Mouse (Mus musculus) megakaryocyte, embryonic 14.5 days (primary cell): ENCODE results near the gene Klk1b1. TPM values are rescaled to one million over a fixed set of nuclear protein-coding genes. Genes with fewer than 3 reads are reported as not detected.
"Not testable (repeated sequence)": the region's sequence is repeated elsewhere in the genome, so short reads cannot be mapped to it uniquely, and the experiment has no call there.

Source experiments
- H3K27me3 ChIP-seq: replicated peaks from 2 replicates; pipeline ENCODE3; 2012; ENCODE audit warnings: inconsistent platforms
- H3K36me3 ChIP-seq: replicated peaks from 2 replicates; pipeline ENCODE3; 2012; ENCODE audit warnings: low read length, inconsistent platforms, mixed read lengths
- H3K4me1 ChIP-seq: 2 replicates; pipeline ENCODE4 v1.6.1; 2012; ENCODE audit warnings: inconsistent platforms
- H3K4me3 ChIP-seq: replicated peaks from 2 replicates; pipeline ENCODE3; 2012; ENCODE audit warnings: moderate library complexity, mild to moderate bottlenecking, inconsistent platforms
- H3K9me3 ChIP-seq: 2 replicates; pipeline ENCODE4 v1.6.1; 2012; ENCODE audit warnings: inconsistent platforms
- FLI1 ChIP-seq: IDR thresholded peaks from 2 replicates; pipeline ENCODE4 v1.6.1; 2012; ENCODE audit warnings: low read length, inconsistent platforms, mixed read lengths
- GATA1 ChIP-seq: IDR thresholded peaks from 3 replicates; pipeline ENCODE4 v1.6.1; 2012; ENCODE audit warnings: mixed read lengths, low read length, inconsistent platforms, borderline replicate concordance
- polyA plus RNA-seq: library from polyadenylated mRNA; stranded (reverse); fragments of >175 nt; gene quantifications from 2 replicates; pipeline ENCODE4 v1.2.3, GENCODE M21; 2012; ENCODE audit warnings: low replicate concordance; ENCODE audit not compliant: insufficient read depth

Klk1b1 gene
- polyA plus RNA-seq, 1 experiment, result not detected

DNA sequence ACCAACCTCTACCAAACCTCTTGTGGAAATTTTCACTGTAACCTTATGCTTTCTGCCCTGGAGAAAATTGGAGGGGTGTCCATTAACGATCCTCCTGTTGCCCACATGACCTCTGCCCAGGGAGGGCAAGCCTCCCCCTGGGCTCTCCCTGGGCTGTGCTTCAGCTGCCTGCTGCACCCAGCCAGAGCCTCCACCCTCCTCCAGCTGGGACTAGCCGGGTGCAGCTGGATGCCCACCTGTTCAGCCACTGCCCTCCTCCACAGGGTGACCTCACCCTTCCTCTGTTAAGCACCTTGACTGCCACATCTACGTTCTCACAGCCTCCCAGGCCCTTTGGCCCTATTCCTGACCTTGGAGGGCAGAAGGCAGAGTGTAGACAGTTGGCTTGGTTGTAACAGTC lies 31.8 kb upstream of the Klk1b1 start:
- peaks cover 5% of the 10 kb centered on the region for H3K27me3 ChIP-seq
- no peaks in the 10 kb centered on the region for H3K4me1 ChIP-seq
- H3K4me3 ChIP-seq, result no peak overlapping the region
- no peaks in the 10 kb centered on the region for H3K9me3 ChIP-seq
- TF ChIP-seq FLI1 (no peak), GATA1 (no peak)
- no peaks in the 10 kb centered on the region for H3K36me3 ChIP-seq

- no peaks in the 10 kb centered on the region for H3K9me3 ChIP-seq
- H3K4me1 ChIP-seq, result no peaks in the 10 kb centered on the region
Observed at GRCm38 (mm10) chr7:43936551-43936950, 30.0 kb upstream of the Klk1b1 start.

DNA sequence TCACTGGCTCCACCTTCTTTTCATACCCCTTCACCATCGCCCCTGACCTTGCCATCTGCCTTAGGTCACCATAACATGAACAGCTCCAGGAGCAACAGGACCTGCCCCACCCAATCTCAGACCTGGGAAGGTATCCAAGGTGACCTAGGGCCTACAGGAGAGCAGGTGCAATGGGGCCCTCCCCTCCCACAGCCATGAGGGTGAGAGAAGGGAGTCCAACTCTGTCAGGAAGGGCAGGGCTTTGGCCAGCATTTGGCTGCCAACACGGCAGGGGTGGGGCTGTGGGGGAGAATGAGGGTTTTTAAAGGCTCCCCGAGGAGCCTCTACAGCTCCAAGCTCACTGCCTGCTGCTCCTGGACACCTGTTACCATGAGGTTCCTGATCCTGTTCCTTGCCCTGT lies 24.3 kb upstream of the Klk1b1 start:
- not testable (repeated sequence) for H3K9me3 ChIP-seq, H3K4me1 ChIP-seq, H3K36me3 ChIP-seq, H3K4me3 ChIP-seq, H3K27me3 ChIP-seq

More at GRCm38 (mm10) chr7:43936551-43936950, 30.0 kb upstream of the Klk1b1 start:
- Histone ChIP-seq H3K4me3 (no peak overlapping the region), H3K27me3 (peaks cover 5% of the 10 kb centered on the region), H3K36me3 (no peaks in the 10 kb centered on the region)
- TF ChIP-seq FLI1, result no peak
- no peak for TF ChIP-seq GATA1

GRCm38 (mm10) chr7:43944727-43945264 lies 21.8 kb upstream of the Klk1b1 start:
- H3K36me3 ChIP-seq, result no peaks in the 10 kb centered on the region
- no peaks in the 10 kb centered on the region for H3K9me3 ChIP-seq
- H3K4me1 ChIP-seq, result no peaks in the 10 kb centered on the region; the same call in 1 of the 2 replicates
- no peaks in the 10 kb centered on the region for H3K27me3 ChIP-seq
- no peak overlapping the region for H3K4me3 ChIP-seq
- no peak for TF ChIP-seq GATA1
- no peak for TF ChIP-seq FLI1

GRCm38 (mm10) chr7:43950364-43950763 lies 16.2 kb upstream of the Klk1b1 start, which contains the start of gene Klk1b8:
Gene Klk1b8 (plus strand): TSS chr7:43950664.
- no peaks in the 10 kb centered on the region for H3K36me3 ChIP-seq
- H3K27me3 ChIP-seq, result peaks cover 2% of the 10 kb centered on the region
- H3K9me3 ChIP-seq, result no peaks in the 10 kb centered on the region
- TF ChIP-seq FLI1, result no peak
- no peak for TF ChIP-seq GATA1
- H3K4me1 ChIP-seq, result no peaks in the 10 kb centered on the region
- no peak within 1 kb of the TSS for H3K4me3 ChIP-seq

- no peaks in the 10 kb centered on the region for H3K4me1 ChIP-seq
- no peak for TF ChIP-seq GATA1
- TF ChIP-seq FLI1, result no peak
- H3K4me3 ChIP-seq, result no peak overlapping the region
- H3K27me3 ChIP-seq, result peaks cover 2% of the 10 kb centered on the region
- no peaks in the 10 kb centered on the region for H3K36me3 ChIP-seq
- no peaks in the 10 kb centered on the region for H3K9me3 ChIP-seq
Observed at GRCm38 (mm10) chr7:43952703-43953102, 13.8 kb upstream of the Klk1b1 start.

- Histone ChIP-seq H3K36me3 (no peaks in the 10 kb centered on the region), H3K4me1 (no peaks in the 10 kb centered on the region), H3K4me3 (no peak overlapping the region), H3K9me3 (no peaks in the 10 kb centered on the region), H3K27me3 (no peaks in the 10 kb centered on the region)
- TF ChIP-seq GATA1 (no peak), FLI1 (no peak)
Observed at GRCm38 (mm10) chr7:43967058-43967457, 507 bp downstream of the Klk1b1 start.

DNA sequence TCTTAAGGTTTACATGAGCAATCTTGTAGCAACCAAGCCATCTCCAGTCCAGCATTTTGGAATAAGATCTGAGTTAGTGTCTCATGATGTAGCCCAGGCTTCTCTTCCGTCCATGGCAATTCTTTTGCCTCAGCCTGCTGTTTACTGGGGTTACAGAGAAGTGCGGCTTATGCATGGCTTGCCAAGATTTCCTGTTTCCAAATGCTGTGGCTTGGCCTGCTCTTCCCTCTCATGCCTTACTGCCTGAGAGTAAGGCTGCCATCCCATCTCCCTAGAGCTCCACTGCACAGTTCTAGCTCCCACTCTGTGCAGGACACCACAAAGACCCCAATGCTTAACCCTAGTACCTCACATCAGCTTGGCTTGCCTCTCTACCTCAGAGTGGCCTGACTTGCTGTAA lies 1.1 kb downstream of the Klk1b1 start:
- no peaks in the 10 kb centered on the region for H3K9me3 ChIP-seq
- TF ChIP-seq GATA1 (no peak), FLI1 (no peak)
- H3K4me1 ChIP-seq, result no peaks in the 10 kb centered on the region

DNA sequence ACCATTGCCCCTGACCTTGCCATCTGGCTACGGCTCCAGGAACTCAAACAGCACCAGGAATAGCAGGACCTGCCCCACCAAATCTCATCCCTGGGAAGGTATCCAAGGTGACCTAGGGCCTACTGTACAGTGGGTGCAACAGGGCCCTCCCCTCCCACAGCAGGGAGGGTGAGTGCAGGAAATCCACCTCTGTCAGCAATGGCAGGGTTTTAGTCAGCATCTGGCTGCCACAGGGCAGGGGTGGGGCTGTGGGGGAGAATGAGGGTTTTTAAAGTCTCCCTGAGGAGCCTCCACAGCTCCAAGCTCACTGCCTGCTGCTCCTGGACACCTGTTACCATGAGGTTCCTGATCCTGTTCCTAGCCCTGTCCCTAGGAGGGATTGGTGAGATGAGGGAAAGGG lies 9.2 kb downstream of the Klk1b1 start, which contains the start of gene Klk1b9:
Gene Klk1b9 (plus strand): TSS at position 301 of the 400 bp plus-strand sequence.
- not testable (repeated sequence) for H3K27me3 ChIP-seq, H3K36me3 ChIP-seq, H3K4me3 ChIP-seq, H3K9me3 ChIP-seq, H3K4me1 ChIP-seq

More for the DNA sequence above, 1.1 kb downstream of the Klk1b1 start:
- Histone ChIP-seq H3K36me3 (no peaks in the 10 kb centered on the region), H3K27me3 (no peaks in the 10 kb centered on the region), H3K4me3 (no peak overlapping the region)

- Histone ChIP-seq H3K36me3 (no peaks in the 10 kb centered on the region), H3K27me3 (no peaks in the 10 kb centered on the region), H3K9me3 (no peaks in the 10 kb centered on the region; the same call in 1 of the 2 replicates), H3K4me3 (no peak overlapping the region), H3K4me1 (no peaks in the 10 kb centered on the region)
- no peak for TF ChIP-seq FLI1
- TF ChIP-seq GATA1, result no peak
Observed at GRCm38 (mm10) chr7:43985657-43986056, 19.1 kb downstream of the Klk1b1 start.

DNA sequence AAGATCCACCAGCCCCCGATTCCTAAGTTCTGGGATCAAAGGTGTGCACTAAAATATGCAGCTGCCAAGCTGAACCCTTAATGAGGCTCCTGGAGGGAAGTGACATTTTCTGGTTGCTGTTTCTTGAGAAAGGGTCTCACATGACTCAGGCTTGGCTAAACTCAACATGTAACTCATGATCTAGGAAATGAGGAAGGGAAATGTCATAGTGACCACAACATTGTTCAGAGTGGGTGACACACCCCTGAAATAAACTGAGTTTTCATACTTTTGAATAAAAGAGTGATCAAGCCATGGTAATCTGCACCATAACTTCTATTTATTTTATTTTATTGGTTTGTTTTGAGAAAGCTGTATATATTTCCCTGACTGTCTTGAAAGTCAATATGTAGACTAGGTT lies 28.3 kb downstream of the Klk1b1 start:
- not testable (repeated sequence) for H3K4me3 ChIP-seq, H3K9me3 ChIP-seq, H3K4me1 ChIP-seq, H3K27me3 ChIP-seq, H3K36me3 ChIP-seq

- H3K27me3 ChIP-seq, H3K4me3 ChIP-seq, H3K9me3 ChIP-seq, H3K36me3 ChIP-seq, H3K4me1 ChIP-seq: not testable (repeated sequence)
Observed at GRCm38 (mm10) chr7:43995577-43995976, 29.0 kb downstream of the Klk1b1 start, which contains the start of gene Klk1b11. Gene Klk1b11 (plus strand): TSS chr7:43995877.
